Mouse (Mus musculus) midbrain, postnatal 0 days (tissue): ENCODE data around the gene Arcn1. TPM values are rescaled to one million over a fixed set of nuclear protein-coding genes. Genes with fewer than 3 reads are reported as not detected.

Experiments used
- ATAC-seq: fragments of 200-750 bp; cut with Nextera tagmentation; 2 replicates; pipeline ENCODE4 v1.8.0; 2017; ENCODE audit warnings: moderate number of reproducible peaks, mild to moderate bottlenecking, moderate TSS enrichment, moderate library complexity; ENCODE audit not compliant: low FRiP score
- DNase-seq: peaks from one replicate; pipeline ENCODE4 v3.0.0-alpha.2; 2015; ENCODE audit warnings: low spot score
- H3K27ac ChIP-seq: fragments of 300-500 bp; sonication (generic); 2 replicates; pipeline ENCODE4 v1.5.1; 2014; ENCODE audit warnings: low read depth, mild to moderate bottlenecking, low read length, mixed read lengths
- H3K27me3 ChIP-seq: fragments of 300-500 bp; sonication (generic); 2 replicates; pipeline ENCODE4 v1.6.1; 2014; ENCODE audit warnings: low read length, control low read depth, mixed read lengths; ENCODE audit not compliant: insufficient read depth
- H3K36me3 ChIP-seq: fragments of 300-500 bp; sonication (generic); 2 replicates; pipeline ENCODE4 v1.6.1; 2014; ENCODE audit warnings: low read length, control low read depth, mixed read lengths; ENCODE audit not compliant: insufficient read depth
- H3K4me1 ChIP-seq: fragments of 300-500 bp; sonication (generic); 2 replicates; pipeline ENCODE4 v1.6.1; 2014; ENCODE audit warnings: mild to moderate bottlenecking, control low read depth, antibody characterized with exemption, low read length, mixed read lengths; ENCODE audit not compliant: insufficient read depth
- H3K4me2 ChIP-seq: fragments of 300-500 bp; sonication (generic); 2 replicates; pipeline ENCODE4 v1.6.1; 2014; ENCODE audit warnings: low read depth, mild to moderate bottlenecking, low read length, mixed read lengths; ENCODE audit not compliant: poor library complexity, severe bottlenecking
- H3K4me3 ChIP-seq: fragments of 300-500 bp; sonication (generic); 2 replicates; pipeline ENCODE4 v1.5.1; 2014; ENCODE audit warnings: low read depth, mild to moderate bottlenecking, low read length, moderate library complexity
- H3K9ac ChIP-seq: fragments of 300-500 bp; sonication (generic); replicated peaks from 2 replicates; pipeline ENCODE4 v1.6.1; 2014; ENCODE audit warnings: mild to moderate bottlenecking, low read length, moderate library complexity, mixed read lengths; ENCODE audit not compliant: poor library complexity, severe bottlenecking
- H3K9me3 ChIP-seq: fragments of 300-500 bp; sonication (generic); 2 replicates; pipeline ENCODE4 v1.6.1; 2016; ENCODE audit warnings: low read length, control low read depth
- CTCF ChIP-seq: IDR thresholded peaks from 2 replicates; pipeline ENCODE4 v1.5.1; 2016; ENCODE audit warnings: antibody characterized with exemption, mild to moderate bottlenecking
- WGBS: fragments of 180-500 bp; shearing (Covaris S2); extraction: QIAGEN DNeasy Blood & Tissue Kit; methylation state at CpG from one replicate; pipeline ENCODE4 v1.1.7; 2014; 5-methylcytosine and 5-hydroxymethylcytosine counted together
- polyA plus RNA-seq: library from polyadenylated mRNA; unstranded; fragments of >200 nt; fragmentation: Nextera tagmentation; extraction: Ambion mirVana; gene quantifications from 2 replicates; pipeline ENCODE4 v1.2.1, GENCODE M21; 2015
- total RNA-seq: library from RNA; depleted of rRNA; stranded (reverse); fragments of >200 nt; gene quantifications from 2 replicates; pipeline ENCODE4 v1.2.3, GENCODE M21; 2014

Arcn1 gene
- total and polyA plus RNA-seq, 2 experiments from 2014 or later = 93.7 to 106 TPM

- peaks cover 3% of the 10 kb centered on the region; the same call in 1 of the 2 replicates for H3K27me3 ChIP-seq
- no peak overlapping the region for H3K27ac ChIP-seq
- ATAC-seq (no peak), DNase-seq (no peak)
- H3K4me1 ChIP-seq = peaks cover 4% of the 10 kb centered on the region; the same call in 1 of the 2 replicates
- H3K9me3 ChIP-seq = no peaks in the 10 kb centered on the region
- no peak overlapping the region for H3K9ac ChIP-seq
- H3K36me3 ChIP-seq = no peaks in the 10 kb centered on the region
- 77% methylated on average over 5 of the region's 5 CpGs for WGBS
- no peak overlapping the region for H3K4me2 ChIP-seq
- TF ChIP-seq CTCF = no peak
- H3K4me3 ChIP-seq = no peak overlapping the region
Measured at GRCm38 (mm10) chr9:44732130-44732549, 35.5 kb downstream of the Arcn1 start.

GRCm38 (mm10) chr9:44727441-44727840, 40.2 kb downstream of the Arcn1 start:
- 46% methylated on average over 5 of the region's 5 CpGs for WGBS
- H3K36me3 ChIP-seq = no peaks in the 10 kb centered on the region
- no peaks in the 10 kb centered on the region for H3K9me3 ChIP-seq

GRCm38 (mm10) chr9:44726431-44727146, 41.1 kb downstream of the Arcn1 start:
- 39% methylated on average over 10 of the region's 10 CpGs for WGBS
- Histone ChIP-seq H3K4me2 (no peak overlapping the region), H3K9ac (no peak overlapping the region), H3K27ac (no peak overlapping the region), H3K9me3 (no peaks in the 10 kb centered on the region), H3K36me3 (no peaks in the 10 kb centered on the region), H3K27me3 (no peaks in the 10 kb centered on the region), H3K4me1 (peaks cover 15% of the 10 kb centered on the region), H3K4me3 (no peak overlapping the region)
- TF ChIP-seq CTCF = no peak
- DNase-seq (no peak), ATAC-seq (no peak)

More at GRCm38 (mm10) chr9:44727441-44727840, 40.2 kb downstream of the Arcn1 start:
- no peak for ATAC-seq
- Histone ChIP-seq H3K27ac (no peak overlapping the region), H3K9ac (no peak overlapping the region), H3K4me2 (no peak overlapping the region), H3K27me3 (no peaks in the 10 kb centered on the region), H3K4me1 (peaks cover 9% of the 10 kb centered on the region), H3K4me3 (no peak overlapping the region)
- TF ChIP-seq CTCF = no peak
- no peak for DNase-seq

- no peaks in the 10 kb centered on the region for H3K36me3 ChIP-seq
- H3K4me2 ChIP-seq = no peak overlapping the region
- no peak for DNase-seq
- 49% methylated on average over 2 of the region's 2 CpGs for WGBS
- peak overlapping the region; percentile 6; the same call in 1 of the 2 replicates for H3K27ac ChIP-seq
- no peaks in the 10 kb centered on the region for H3K27me3 ChIP-seq
- no peak overlapping the region for H3K9ac ChIP-seq
- no peak overlapping the region for H3K4me3 ChIP-seq
- no peaks in the 10 kb centered on the region for H3K9me3 ChIP-seq
- TF ChIP-seq CTCF = no peak
- ATAC-seq = no peak
- H3K4me1 ChIP-seq = peaks cover 23% of the 10 kb centered on the region
Measured at GRCm38 (mm10) chr9:44724665-44725064, 43.0 kb downstream of the Arcn1 start.

GRCm38 (mm10) chr9:44724223-44724622, 43.4 kb downstream of the Arcn1 start:
- no peaks in the 10 kb centered on the region for H3K36me3 ChIP-seq
- H3K27ac ChIP-seq = no peak overlapping the region
- H3K4me1 ChIP-seq = peaks cover 26% of the 10 kb centered on the region
- H3K4me3 ChIP-seq = no peak overlapping the region
- no peak overlapping the region for H3K4me2 ChIP-seq
- no peaks in the 10 kb centered on the region for H3K9me3 ChIP-seq
- H3K9ac ChIP-seq = no peak overlapping the region
- WGBS = 41% methylated on average over 6 of the region's 6 CpGs
- ATAC-seq = peak; percentile 20; the same call in 1 of the 2 replicates
- DNase-seq = peak; percentile 79
- no peaks in the 10 kb centered on the region for H3K27me3 ChIP-seq
- no peak for TF ChIP-seq CTCF

GRCm38 (mm10) chr9:44723521-44724041, 44.1 kb downstream of the Arcn1 start:
- Histone ChIP-seq H3K27me3 (no peaks in the 10 kb centered on the region), H3K4me3 (no peak overlapping the region), H3K36me3 (no peaks in the 10 kb centered on the region), H3K4me1 (peaks cover 26% of the 10 kb centered on the region), H3K9ac (no peak overlapping the region), H3K4me2 (no peak overlapping the region), H3K9me3 (no peaks in the 10 kb centered on the region), H3K27ac (peak overlapping the region; percentile 8; the same call in 1 of the 2 replicates)
- peak; percentile 60 for DNase-seq
- no peak for ATAC-seq
- 59% methylated on average over 11 of the region's 11 CpGs for WGBS
- TF ChIP-seq CTCF = no peak
